Mouse (Mus musculus) gonadal fat pad, adult 2 months (tissue): ENCODE results near the gene Ogfod2. TPM values are rescaled to one million over a fixed set of nuclear protein-coding genes. Genes with fewer than 3 reads are reported as not detected.

ENCODE experiments used
- DNase-seq: peaks from one replicate; pipeline ENCODE4 v3.0.0-alpha.2; 2012; ENCODE audit warnings: low read depth
- polyA plus RNA-seq: library from polyadenylated mRNA; depleted of rRNA; stranded (reverse); fragments of >200 nt; gene quantifications from 2 replicates; pipeline ENCODE4 v1.2.3, GENCODE M21; 2012; rRNA removed

Gene Ogfod2
- polyA plus RNA-seq, 1 experiment, result 71.1 TPM

DNA sequence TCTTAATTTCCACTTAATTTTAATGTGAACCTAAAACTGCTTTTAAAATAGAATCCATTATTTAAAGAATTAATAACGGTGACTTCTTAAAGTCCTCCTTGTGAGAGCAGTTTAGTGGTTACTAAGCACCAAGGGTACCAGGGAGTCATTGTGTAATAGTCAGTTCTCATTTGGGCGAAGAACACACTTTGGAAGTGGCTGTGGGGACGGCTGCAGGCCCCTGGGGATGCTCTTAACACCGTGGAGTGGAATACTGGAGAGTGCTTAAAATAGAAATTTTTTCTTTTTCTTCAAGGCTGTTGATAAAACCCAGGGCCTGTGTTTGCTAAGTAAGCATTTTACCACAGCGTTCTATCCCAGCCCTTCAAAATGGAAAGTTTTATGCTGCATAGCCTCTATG lies 43.8 kb downstream of the Ogfod2 start:
- DNase-seq, result no peak

DNA sequence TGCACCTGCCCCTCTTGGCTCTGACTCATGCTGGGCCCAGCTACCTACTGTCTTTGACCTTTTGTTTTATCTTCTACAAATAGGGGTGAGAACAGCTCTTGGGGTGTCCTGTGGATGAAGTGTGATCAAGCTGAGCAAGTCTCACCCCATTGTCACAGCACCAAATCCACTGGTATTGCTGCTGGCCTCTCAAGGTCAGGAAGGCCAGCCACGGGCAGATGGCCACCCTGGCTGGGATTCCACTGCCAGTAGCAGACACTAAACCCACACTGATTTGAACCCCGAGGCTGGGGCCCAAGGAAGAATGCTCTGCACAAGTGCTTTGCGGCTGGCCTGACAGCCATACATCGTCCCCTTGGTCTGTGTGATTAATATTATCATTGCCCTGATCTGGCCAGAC lies 46.2 kb downstream of the Ogfod2 start:
- DNase-seq, result no peak

DNA sequence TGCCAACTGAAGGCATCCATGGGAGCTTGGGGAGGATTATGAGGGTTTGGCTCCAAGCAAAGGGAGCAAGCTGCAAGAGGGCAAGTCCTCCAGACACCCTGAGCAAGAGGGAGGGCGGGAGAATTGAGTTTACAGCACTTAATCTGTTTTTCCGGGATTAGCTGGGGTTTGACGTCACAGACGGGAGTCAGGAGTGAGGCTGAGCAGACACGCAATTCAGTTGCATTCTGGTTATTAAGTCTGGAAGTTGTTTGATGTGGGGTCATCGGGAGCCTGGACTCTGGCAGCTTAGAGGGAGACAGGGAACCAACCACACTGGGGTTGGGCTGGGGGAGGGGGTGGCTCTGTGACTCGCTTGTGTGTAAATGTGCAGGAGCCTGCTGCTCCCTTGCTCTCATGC lies 47.4 kb downstream of the Ogfod2 start:
- no peak for DNase-seq

DNA sequence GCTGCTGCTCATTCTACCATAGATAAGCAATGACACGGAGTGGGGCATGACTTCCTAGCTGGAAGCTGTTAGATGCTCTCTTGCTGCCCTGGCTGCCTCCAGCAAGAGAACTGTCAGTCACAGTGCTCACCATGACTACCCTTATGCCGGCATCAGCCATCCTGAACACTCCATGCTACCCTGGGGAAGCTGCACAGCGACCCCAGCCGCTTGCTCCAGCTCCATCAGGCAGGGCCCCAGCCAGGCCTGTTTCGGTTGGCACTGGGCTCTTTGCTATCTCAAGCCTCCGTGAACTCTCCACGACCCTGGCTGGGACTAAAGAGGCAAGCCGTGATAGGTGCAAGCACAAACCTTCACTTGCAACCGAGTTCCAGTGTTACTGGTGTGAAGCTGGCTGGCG lies 49.7 kb downstream of the Ogfod2 start:
- DNase-seq, result no peak

DNA sequence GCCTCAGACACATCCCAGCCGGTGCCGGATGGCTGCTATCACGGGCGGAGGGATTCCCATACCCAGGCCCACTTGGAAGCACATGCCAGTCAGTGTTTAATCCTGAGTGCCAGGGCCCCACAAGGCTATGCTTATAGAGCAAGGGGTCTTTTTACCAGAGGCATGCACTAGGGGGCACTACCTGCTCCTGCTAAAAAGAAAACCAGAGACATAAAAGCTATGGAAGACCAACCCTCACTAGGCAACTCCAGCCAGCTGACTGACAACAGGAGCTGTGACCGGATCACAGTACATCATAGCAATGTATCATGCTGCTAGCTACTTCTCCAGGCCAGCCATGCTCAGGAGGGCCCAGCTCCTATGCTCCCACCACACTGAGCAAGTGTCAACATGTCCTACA lies 50.5 kb downstream of the Ogfod2 start:
- DNase-seq, result no peak

DNA sequence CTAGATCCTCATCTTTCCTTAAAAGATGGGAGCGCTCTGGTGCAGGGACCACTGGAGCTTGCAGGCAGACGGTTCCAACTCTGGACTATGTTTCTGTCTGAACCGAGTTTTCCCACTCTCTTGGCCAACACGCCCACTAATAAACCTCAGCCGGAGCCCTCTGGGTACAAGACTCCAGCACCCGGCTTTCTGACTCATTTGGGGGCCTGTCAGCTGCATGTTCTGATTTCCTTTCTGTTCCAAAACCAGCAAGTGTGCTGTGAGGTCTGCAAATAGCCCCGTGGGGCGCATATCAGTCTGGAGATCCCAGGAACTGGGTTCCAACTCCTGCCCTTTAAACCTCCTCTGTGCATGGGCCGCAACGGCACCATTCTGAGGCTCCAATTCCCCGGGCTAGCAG lies 51.3 kb downstream of the Ogfod2 start:
- DNase-seq, result no peak

Other genes starting within 250 kb of the Ogfod2 start
- 7.6 and 8.5 TPM in 2 replicates for gene Hcar2, start 246.8 kb upstream of the Ogfod2 start, polyA plus RNA-seq
- 20.6 and 23.5 TPM in 2 replicates for gene Hcar1, start 232.3 kb upstream of the Ogfod2 start, polyA plus RNA-seq
- 9.0 and 14.4 TPM in 2 replicates for gene Denr, start 205.1 kb upstream of the Ogfod2 start, polyA plus RNA-seq
- 2.1 and 2.6 TPM in 2 replicates for gene Gm43518, start 184.9 kb upstream of the Ogfod2 start, polyA plus RNA-seq
- 6.1 and 8.7 TPM in 2 replicates for gene Ccdc62, start 181.6 kb upstream of the Ogfod2 start, polyA plus RNA-seq
- 46.6 and 59.4 TPM in 2 replicates for gene Hip1r, start 138.7 kb upstream of the Ogfod2 start, polyA plus RNA-seq
- gene Vps37b, start 80.0 kb upstream of the Ogfod2 start, polyA plus RNA-seq, result 45.2 and 54.3 TPM in 2 replicates
- gene Abcb9, start 16.5 kb upstream of the Ogfod2 start, polyA plus RNA-seq, result 33.5 and 39.3 TPM in 2 replicates
- 34.4 and 36.2 TPM in 2 replicates for gene Arl6ip4, start 3.8 kb downstream of the Ogfod2 start, polyA plus RNA-seq
- gene Pitpnm2, start 137.5 kb downstream of the Ogfod2 start, polyA plus RNA-seq, result 42.9 and 45.4 TPM in 2 replicates
- gene Mphosph9, start 215.7 kb downstream of the Ogfod2 start, polyA plus RNA-seq, result 3.2 and 3.6 TPM in 2 replicates
- gene 2810006K23Rik, start 215.8 kb downstream of the Ogfod2 start, polyA plus RNA-seq, result 8.0 and 8.5 TPM in 2 replicates